Mouse (Mus musculus): ENCODE measurements at regions not wholly inside any gene's neighbourhood (a gene's known extent, or its start where the extent isn't known, plus 50 kb on each side); places are given as distances from the start of the nearest gene placed in this dataset.

DNA sequence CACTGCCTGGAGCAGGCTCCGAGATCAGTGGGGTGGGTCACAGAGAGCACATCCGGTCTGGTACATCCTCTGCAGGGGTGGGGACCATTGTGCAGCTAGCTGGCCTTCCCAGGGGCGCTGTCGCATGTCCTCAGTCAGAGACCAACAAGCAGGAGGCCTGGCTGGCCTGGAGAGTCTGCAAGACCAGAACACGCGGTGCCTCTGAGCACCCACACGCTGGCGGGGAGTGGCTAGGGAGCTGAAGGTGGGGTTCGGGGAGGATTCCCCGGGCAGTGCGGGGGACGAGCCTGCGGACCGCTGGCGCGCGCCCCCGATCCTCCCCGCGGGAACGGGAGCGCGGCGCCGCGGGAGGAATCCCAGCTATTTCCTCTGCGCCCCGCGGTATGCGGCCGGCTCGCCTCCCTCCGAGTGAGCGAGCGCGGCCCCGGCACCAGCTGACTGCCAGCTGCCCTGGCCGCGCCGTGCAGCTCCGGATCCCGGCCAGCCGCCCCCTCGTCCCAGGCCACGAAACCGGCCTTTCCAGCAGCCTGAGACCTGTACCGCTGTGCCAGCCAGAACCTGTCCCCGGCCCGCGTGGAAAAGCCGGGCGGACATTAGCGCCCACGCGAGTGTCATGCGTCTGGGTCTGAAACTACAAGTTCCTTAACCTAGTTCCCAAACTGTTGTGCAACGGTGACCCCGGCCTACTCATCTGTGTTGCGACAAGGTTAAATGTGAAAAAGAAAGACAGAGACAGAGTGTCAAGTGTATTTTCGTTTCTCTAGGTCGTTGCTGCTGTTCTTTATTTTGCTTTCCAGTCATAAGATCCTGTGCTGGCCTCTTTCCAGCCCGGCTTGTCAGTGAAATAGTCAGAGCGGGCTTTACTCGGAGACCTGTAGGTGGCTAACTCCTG is 61.2 kb downstream of the Pkdcc start:
- DNase-seq, result peak; percentile 88 to 89

DNA sequence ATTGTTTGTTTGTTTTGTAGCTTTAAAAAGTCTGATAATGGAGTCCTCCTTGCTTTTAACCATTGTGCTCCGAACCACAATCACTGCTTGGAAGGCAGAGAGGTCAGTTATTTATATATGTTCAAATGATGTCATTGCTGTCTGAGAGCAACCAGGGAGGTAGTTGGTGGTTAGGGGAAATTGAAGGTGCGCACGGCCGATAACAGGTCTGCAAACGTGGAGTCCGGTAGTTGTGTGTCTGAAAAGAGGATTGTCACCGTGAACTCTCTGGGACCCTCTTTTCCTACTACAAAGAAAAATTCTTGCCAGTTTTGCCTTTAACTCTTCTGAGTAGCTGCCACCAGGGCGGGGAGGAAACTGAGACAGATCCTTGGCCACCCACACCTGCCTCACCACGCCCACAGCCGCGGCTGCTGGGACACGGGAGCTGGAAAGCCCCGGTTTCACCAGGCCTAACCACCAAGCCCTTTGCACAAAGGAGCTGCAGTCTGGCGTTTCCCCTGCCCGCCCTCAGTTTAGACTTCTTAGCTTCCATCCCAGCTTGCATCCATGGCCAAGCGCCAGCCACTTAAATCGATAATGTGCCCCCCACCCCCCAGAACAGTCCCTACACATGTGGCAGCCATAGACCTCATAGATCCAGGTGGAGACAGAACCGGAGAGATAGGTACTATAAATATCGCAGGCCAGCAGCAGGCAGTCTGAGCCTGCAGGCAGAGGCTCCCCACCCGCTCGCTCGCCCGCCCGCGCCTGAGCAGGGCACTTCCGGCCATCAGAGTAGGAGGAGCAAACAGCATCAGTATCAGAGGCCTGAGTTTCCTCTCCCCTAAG is 62.2 kb downstream of the Pkdcc start:
- DNase-seq, result peak; percentile 60 to 78

DNA sequence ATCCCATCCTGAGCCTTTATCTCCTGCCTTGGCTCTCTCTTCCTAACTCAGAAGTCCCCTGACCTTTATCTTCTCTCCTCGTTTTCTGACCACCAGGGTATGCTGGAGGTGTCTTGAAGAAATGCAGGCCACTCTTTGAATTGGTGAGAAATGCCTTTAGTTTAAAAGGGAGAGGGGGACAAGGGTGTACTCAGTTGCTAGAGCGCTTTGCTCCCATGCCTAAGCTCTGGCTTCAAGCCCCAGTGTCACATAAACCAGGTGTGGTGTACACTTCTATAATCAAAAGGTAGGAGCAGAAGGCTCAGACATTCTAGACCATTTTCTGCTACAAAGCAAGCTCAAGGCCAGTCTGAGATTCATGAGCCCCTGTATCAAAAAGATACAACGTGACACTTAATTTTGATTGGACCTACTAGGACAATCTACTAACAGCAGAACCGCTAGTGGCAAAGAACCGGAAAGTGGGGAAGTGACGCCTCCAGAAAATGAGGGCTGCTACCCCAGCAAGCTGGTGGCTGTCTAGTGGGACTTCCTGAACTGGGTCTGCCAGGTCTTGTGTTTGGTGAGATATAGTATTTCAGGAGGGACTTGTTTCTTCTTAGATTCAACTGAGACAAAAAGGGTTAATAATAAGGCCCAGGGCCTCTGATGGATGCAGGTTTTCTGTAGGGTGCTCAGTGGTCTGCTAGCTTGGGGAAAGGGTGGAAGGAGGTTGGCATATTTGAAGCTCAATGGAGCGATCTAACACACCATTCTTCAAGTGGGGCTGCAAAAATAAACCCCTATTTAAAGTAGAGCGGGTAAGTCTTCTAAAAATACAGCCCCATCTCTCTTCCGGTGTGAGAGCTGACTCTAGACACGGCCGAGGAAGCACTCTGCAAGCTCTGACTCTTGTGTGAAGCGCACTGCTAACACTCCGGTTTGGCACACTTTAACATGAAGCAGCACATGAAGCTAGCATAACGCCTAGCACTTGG is 63.1 kb downstream of the Pkdcc start:
- no peak for DNase-seq

DNA sequence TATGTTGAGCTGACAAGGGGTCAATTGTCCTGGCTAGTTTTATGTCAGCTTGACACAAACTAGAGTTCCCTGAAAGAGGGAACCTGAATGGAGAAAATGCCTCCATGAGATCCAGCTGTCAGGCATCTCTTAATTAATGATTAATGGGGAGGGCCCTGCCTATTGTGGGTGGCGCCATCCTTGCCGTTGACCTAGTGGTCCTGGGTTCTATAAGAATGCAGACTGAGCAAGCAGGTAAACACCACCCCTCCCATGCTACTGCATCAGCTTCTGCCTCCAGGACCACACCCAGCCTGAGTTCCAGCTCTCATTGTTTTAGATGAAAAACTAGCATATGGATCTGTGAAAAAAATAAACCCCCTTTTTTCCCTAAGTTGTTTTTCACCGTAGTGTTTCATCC is 67.4 kb upstream of the Eml4 start:
- no peak for DNase-seq

DNA sequence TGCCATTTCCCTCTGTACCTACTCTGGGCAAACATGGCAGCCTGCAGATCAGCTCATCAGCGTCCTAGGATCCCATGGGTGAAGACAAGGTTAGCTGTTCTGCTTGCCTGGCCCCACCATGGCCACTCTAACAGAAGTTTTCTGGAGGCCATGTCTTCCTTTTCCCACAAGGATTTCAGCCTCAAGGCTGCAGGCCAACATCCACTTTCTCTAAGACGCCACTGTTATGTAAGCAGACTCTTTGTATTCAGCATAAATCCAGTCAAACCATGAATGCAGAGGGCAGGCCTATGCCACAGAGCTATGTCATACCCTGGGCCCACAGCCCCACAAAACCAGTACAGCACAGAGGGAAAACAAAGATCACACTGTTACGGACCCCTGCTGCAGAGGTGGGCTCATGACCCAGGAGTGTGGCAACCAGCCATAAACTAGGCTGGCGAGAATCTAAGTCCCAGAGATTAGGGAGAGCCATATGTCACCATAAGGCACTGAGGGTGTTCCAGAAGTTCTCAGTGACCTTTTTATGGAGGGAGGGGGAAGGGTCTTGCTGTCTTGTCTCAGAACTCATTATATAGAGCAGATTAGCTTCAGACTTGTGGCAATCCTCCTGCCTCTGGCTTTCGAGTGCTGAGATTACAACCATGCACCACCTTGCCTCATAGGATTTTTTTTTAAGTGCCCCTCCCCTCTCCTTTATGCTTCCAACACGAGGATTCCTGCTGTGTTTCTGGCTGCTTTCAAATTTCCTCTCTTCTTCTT is 63.2 kb upstream of the Eml4 start:
- DNase-seq, result no peak

DNA sequence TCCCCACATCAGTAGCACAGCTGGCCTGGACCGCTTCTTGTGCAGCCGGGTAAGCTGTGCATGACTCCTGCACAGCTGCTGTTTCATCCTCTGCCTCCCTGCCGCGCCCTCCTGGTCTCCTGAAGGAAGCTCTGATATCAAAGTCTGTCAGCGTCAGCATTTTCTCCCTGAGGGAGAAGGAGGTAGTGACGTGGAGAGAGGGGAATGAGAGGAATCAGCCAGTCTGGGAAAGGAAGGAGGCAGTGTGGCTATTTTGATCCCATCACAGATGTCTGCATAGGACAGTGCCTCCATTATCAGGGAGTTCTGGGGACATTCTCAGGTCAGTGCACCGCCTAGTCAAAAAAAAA is 62.6 kb upstream of the Eml4 start:
- DNase-seq, result peak; percentile 52 to 62

DNA sequence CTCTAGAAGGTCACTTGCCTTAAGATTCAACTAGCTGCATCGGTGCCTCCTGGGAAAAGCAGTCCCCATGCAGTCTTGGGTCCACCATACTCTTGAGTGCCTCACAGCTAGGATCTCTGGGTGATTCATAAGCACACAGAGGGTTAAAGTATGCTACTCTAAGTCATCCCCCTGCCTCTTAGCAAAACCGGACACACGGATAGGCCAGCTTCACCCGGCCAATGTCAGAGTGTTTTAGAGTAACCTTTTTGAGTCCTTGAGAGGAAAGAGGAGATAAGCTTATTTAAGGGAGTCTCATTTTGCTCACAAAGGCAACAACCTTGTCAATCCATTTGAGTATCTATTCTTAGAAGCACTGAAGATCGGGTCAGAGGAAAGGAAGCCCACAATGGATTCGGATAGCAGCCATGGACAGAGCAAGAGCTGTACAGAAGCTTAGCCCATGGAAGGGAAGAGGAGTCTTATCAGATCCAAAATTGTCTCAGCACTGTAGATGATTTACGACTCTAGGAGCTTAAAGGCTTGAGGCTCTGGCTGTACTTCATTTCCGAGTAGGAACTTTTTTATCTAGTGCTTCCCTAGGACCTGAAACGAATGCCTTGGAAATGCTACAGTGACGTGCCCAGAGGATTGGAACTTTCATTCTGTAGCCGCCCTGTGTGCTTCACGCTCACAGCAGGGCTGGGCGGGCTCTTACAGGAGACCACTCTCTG is 55.0 kb upstream of the Eml4 start:
- DNase-seq, result no peak

DNA sequence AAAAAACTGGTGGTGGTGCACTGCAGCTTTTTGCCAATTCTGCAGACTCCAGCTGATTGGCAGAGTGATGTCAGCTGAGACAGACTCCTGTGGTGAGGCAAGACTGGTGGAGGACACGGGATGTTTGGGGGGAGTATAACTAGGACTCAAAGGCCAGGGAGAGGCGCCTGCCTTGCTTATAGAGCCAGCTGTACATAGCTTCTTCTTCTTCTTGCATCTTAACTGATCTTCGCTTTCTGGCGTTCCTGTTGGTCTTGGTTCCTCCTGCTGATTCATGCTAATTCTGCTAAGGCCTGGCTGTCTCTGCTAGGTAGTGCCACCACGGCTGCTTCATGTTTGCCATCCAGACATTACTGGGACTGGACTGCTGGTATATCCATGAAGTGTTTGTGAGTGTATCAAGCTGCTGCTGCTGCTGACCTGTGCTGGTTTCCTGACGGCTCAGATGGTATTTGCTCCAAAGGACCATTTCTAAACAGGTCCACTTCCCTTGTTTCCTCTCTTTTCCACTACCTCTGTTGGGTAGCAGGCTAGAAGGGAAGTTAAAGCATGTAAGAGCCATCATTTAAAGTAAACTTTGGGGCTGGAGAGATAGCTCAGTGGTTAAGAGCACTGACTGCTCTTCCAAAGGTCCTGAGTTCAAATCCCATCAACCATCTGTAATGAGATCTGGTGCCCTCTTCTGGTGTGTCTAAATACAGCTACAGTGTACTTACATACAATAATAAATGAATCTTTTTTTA is 53.2 kb upstream of the Eml4 start:
- no peak for DNase-seq
